22 mouse cellular contexts compared by ENCODE assay signal in the genomic region with DNA sequence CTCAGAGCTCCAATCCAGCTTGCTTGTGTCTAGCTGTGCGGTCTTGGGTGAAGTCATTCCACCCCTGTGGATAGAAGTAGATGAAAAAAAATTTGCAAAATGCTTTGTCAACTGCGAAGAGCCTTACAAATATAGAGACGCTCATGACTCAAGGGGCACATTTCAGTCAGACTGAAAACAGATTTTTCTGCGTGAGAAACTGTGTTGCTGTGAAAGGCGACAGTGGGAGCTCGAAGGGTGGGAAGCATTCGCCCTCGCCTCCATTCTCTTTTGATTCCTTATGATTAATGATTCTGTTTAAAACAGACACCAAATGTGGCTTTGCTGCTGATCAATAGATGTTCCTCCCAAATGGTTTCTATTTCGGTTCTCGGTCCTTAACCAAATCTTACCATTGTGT.
DNase-seq lines count a peak whose midpoint lies in the region.
"Had no signal": no experiment of that assay in that cellular context is flagged by ENCODE, and none has a peak within 500 bp of the region (broad histone marks: within the 10 kb centered on the region; RNA-seq: fewer than 3 reads in every experiment).

No protein-coding gene starts in this region.

- no peaks in the 10 kb centered on the region for H3K36me3 ChIP-seq in embryonic facial prominence, embryonic 10.5 days (replicated peaks)
- H3K36me3 ChIP-seq: embryonic facial prominence, embryonic 12.5 days; embryonic facial prominence, embryonic 15.5 days; heart, embryonic 10.5 days; heart, embryonic 13.5 days had no signal

- no peaks in the 10 kb centered on the region for H3K27me3 ChIP-seq in embryonic facial prominence, embryonic 10.5 days (replicated peaks; ENCODE audit: low read depth, poor library complexity, severe bottlenecking)
- H3K27me3 ChIP-seq: embryonic facial prominence, embryonic 12.5 days; embryonic facial prominence, embryonic 15.5 days; heart, embryonic 13.5 days had no signal

- 92% methylated on average over 10 of the region's 10 CpGs for WGBS in embryonic facial prominence, embryonic 10.5 days

- H3K4me3 ChIP-seq in embryonic facial prominence, embryonic 10.5 days, result no peak overlapping the region
- H3K4me3 ChIP-seq: embryonic facial prominence, embryonic 12.5 days; embryonic facial prominence, embryonic 15.5 days; heart, adult 2 months; heart, embryonic 10.5 days; heart, embryonic 13.5 days had no signal

- DNase-seq in layer of hippocampus, adult 18-20 months (ENCODE audit: low spot score in 2 of 2), result peak; percentile 23 to 57
- no peak for DNase-seq in layer of hippocampus, postnatal 10 days (ENCODE audit: low spot score in 2 of 2)
- peak; percentile 41 for DNase-seq in right cerebral cortex, adult 18-20 months
- DNase-seq in right cerebral cortex, postnatal 25 days, result no peak
- peak; percentile 3 for DNase-seq in embryonic facial prominence, embryonic 10.5 days (ENCODE audit: low spot score)
- no peak for DNase-seq in cerebellum, adult 8-10 months
- DNase-seq: adrenal gland, postnatal 10 days; cerebellum, adult 11-12 months; cerebellum, adult 9-10 months; cerebellum, postnatal 14 days; forebrain, postnatal 0 days; gastrocnemius, postnatal 10 days; gastrocnemius, postnatal 36 days; heart, adult 2 months; heart, postnatal 14 days; heart, postnatal 4 days had no signal

- peaks cover 49% of the 10 kb centered on the region for H3K4me1 ChIP-seq in embryonic facial prominence, embryonic 10.5 days

- no peak overlapping the region for H3K27ac ChIP-seq in embryonic facial prominence, embryonic 10.5 days (replicated peaks)
- H3K27ac ChIP-seq: embryonic facial prominence, embryonic 12.5 days; embryonic facial prominence, embryonic 15.5 days; heart, adult 2 months; heart, embryonic 10.5 days; heart, embryonic 13.5 days; hindbrain, embryonic 14.5 days; hindbrain, postnatal 0 days had no signal

- no peaks in the 10 kb centered on the region for H3K9me3 ChIP-seq in embryonic facial prominence, embryonic 10.5 days
- H3K9me3 ChIP-seq: embryonic facial prominence, embryonic 12.5 days; embryonic facial prominence, embryonic 15.5 days; heart, embryonic 10.5 days; heart, embryonic 13.5 days had no signal

Comparison
In these comparisons a context has a peak if more than half of its experiments do, and no peak if none do; other contexts are left out.
1. DNase-seq: peak in layer of hippocampus, adult 18-20 months (2 of 2), right cerebral cortex, adult 18-20 months (single experiment) and embryonic facial prominence, embryonic 10.5 days (single experiment); none in layer of hippocampus, postnatal 10 days (0 of 2), right cerebral cortex, postnatal 25 days (single experiment) and cerebellum, adult 8-10 months (single experiment).